Mouse (Mus musculus): Measurements from ENCODE around the gene P2rx6. TPM values are rescaled to one million over a fixed set of nuclear protein-coding genes. Genes with fewer than 3 reads are reported as not detected.
"Not testable (repeated sequence)": the region's sequence is repeated elsewhere in the genome, so short reads cannot be mapped to it uniquely, and the experiment has no call there.

The P2rx6 gene
- total and polyA plus RNA-seq, 2 experiments from 2014 or later: 0.31 to 0.70 TPM

DNA sequence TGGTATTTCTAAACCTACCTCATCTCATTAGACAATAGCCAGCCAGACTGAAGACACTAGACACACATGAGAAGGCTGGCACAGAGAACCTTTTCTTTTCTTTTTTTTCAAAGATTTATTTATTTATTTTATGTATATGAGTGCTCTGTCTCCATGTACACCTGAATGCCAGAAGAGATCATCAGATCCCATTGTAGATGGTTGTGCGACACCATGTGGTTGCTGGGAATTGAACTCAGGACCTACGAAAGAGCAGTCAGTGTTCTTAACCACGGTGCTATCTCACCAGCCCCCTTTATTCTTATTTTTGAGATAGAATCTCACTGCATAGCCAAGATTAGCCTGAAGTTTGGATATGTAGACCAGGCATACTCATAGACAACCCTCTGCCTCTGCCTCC, 25.1 kb upstream of the P2rx6 start:
- no peaks in the 10 kb centered on the region for H3K36me3 ChIP-seq (replicated peaks; ENCODE audit: control insufficient read depth, insufficient read depth, low read length)
- H3K27ac ChIP-seq (ENCODE audit: low read depth): no peak overlapping the region
- no peak overlapping the region for H3K9ac ChIP-seq (replicated peaks; ENCODE audit: low read depth, low read length)
- H3K4me1 ChIP-seq (ENCODE audit: control insufficient read depth, insufficient read depth): peaks cover 2% of the 10 kb centered on the region; the same call in 1 of the 2 replicates
- 82% methylated on average over 3 of the region's 3 CpGs for WGBS
- no peak for ATAC-seq (ENCODE audit: insufficient read depth, low read depth)
- no peak overlapping the region for H3K4me2 ChIP-seq (ENCODE audit: low read depth, low read length)
- no peak for TF ChIP-seq EP300 (IDR thresholded peaks at IDR 0.05; ENCODE audit: low read depth)
- TF ChIP-seq CTCF (IDR thresholded peaks at IDR 0.05; ENCODE audit: low read depth): no peak
- no peak for DNase-seq (ENCODE audit: low spot score)
- H3K4me3 ChIP-seq (ENCODE audit: low read depth, low read length): no peak overlapping the region
- no peaks in the 10 kb centered on the region for H3K9me3 ChIP-seq (replicated peaks; ENCODE audit: control insufficient read depth, low read length)
- 0 out of 2 replicates have a peak, but pooled peaks cover 8% of the 10 kb centered on the region for H3K27me3 ChIP-seq (ENCODE audit: control insufficient read depth, insufficient read depth, low read length)

DNA sequence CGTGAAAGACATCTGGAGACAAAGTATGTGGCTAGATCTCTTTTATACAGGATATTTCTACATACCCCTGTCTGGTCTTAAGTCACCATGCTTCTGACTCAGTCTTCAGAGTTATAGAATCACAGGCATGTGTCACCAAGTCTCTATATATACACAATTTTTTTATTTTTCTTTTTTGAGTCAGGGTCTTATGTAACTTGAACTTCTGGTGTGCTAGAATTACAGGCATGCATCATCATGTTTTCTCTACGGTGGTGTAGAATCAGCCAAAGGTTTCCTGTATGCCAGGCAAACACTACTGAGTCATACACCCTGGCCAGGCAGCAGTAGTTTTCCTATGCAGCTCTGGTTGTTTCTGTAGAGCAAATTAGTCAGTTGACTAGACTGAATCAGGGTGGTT, 19.1 kb upstream of the P2rx6 start:
- 64% methylated on average over 2 of the region's 2 CpGs for WGBS

DNA sequence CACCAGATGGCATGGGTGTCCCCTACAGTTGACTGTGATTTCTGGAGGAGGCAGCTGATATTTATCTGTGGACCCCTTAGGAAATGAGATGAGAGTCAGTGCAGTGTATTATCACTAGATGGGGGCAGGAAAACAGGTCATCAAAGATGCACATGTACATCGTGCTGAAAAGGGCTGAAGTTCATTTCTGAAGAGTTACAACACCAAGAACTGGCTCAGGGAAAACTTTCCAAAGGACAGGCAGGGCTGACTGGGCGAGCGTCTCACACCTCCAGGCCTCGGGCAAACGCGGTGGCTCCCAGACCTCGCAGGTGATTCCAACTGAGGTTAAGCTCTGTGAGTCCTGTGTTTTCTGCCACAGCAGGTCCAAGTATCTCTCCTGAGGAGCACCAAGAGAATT, 8.8 kb upstream of the P2rx6 start:
- Histone ChIP-seq H3K4me1 (ENCODE audit: control insufficient read depth, insufficient read depth) (peaks cover 17% of the 10 kb centered on the region), H3K9ac (replicated peaks; ENCODE audit: low read depth, low read length) (no peak overlapping the region), H3K4me2 (ENCODE audit: low read depth, low read length) (no peak overlapping the region), H3K4me3 (ENCODE audit: low read depth, low read length) (no peak overlapping the region), H3K36me3 (replicated peaks; ENCODE audit: control insufficient read depth, insufficient read depth, low read length) (no peaks in the 10 kb centered on the region), H3K27ac (ENCODE audit: low read depth) (no peak overlapping the region), H3K9me3 (replicated peaks; ENCODE audit: control insufficient read depth, low read length) (no peaks in the 10 kb centered on the region), H3K27me3 (ENCODE audit: control insufficient read depth, insufficient read depth, low read length) (no peaks in the 10 kb centered on the region)
- no peak for TF ChIP-seq EP300 (IDR thresholded peaks at IDR 0.05; ENCODE audit: low read depth)
- no peak for TF ChIP-seq CTCF (IDR thresholded peaks at IDR 0.05; ENCODE audit: low read depth)
- ATAC-seq (ENCODE audit: insufficient read depth, low read depth) (no peak), DNase-seq (ENCODE audit: low spot score) (no peak)
- 69% methylated on average over 7 of the region's 7 CpGs for WGBS

More for the DNA sequence above, 19.1 kb upstream of the P2rx6 start:
- ATAC-seq (ENCODE audit: insufficient read depth, low read depth) (no peak), DNase-seq (ENCODE audit: low spot score) (no peak)
- Histone ChIP-seq H3K36me3 (replicated peaks; ENCODE audit: control insufficient read depth, insufficient read depth, low read length) (no peaks in the 10 kb centered on the region), H3K9me3 (replicated peaks; ENCODE audit: control insufficient read depth, low read length) (no peaks in the 10 kb centered on the region), H3K27ac (ENCODE audit: low read depth) (no peak overlapping the region), H3K4me2 (ENCODE audit: low read depth, low read length) (no peak overlapping the region), H3K9ac (replicated peaks; ENCODE audit: low read depth, low read length) (no peak overlapping the region), H3K27me3 (ENCODE audit: control insufficient read depth, insufficient read depth, low read length) (0 out of 2 replicates have a peak, but pooled peaks cover 8% of the 10 kb centered on the region), H3K4me3 (ENCODE audit: low read depth, low read length) (no peak overlapping the region), H3K4me1 (ENCODE audit: control insufficient read depth, insufficient read depth) (no peaks in the 10 kb centered on the region)
- no peak for TF ChIP-seq CTCF (IDR thresholded peaks at IDR 0.05; ENCODE audit: low read depth)
- TF ChIP-seq EP300 (IDR thresholded peaks at IDR 0.05; ENCODE audit: low read depth): no peak

DNA sequence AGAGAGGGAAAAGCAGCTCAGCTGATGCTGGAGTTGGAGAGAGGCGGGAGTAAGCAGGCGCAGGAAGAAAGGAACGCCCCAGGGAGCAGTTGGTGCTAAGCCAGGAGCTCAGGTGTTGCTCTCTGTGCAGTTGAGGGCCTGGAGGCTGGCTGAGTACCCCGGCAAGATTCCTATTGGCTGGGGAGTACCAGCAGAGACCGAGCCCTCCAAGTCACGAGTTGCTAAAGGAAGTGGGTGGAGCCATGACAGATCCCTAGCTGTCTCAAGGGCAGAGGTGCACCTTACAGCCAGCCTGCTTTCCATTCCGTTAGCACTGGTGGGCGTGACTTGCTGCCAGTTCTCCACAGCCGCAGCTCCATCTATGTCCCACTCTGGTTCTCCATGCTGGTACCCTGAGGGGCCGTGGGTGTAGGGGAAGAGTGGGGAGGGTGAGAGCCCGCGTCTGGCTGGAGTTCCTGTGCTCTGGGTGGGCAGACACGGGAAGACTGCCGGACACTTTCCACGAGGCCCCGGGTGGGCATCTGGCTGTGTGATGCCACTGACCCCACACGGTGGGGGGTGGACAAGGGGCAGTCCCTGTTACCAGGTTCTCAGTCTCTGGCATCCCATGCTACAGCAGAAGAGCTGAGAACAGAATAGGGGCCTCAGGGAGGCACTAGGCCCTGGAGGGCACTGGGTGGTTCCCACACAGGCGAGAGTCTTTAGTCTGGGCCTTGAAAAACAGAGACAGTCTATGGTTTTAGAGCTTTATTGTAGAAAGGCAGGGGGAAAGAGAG, 7.6 kb upstream of the P2rx6 start:
- TF ChIP-seq EP300 (IDR thresholded peaks at IDR 0.05; ENCODE audit: low read depth) (no peak), CTCF (IDR thresholded peaks at IDR 0.05; ENCODE audit: low read depth) (no peak)
- peak; percentile 69 for DNase-seq (ENCODE audit: low spot score)

DNA sequence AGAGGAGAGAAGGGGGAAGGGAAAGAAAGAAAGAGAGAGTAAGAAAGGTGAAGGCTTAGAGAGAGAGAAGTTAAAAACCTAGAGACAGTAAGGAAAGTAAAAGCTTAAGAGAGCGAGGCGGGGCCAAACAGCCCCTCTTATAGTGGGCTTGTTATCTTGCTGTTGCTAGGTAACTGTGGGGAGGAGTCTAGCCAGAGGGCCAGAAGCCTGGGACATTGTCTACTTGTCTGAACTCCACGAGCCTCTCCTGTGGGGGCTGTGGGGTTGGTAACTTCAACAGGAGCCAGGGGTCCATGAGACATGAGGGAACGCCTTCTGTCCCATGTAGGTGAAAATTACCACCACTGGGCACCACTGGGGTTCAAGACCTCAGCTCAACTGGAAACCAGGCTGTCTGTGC, 7.0 kb upstream of the P2rx6 start:
- H3K4me3 ChIP-seq (ENCODE audit: low read depth, low read length); H3K9ac ChIP-seq (replicated peaks; ENCODE audit: low read depth, low read length); H3K9me3 ChIP-seq (replicated peaks; ENCODE audit: control insufficient read depth, low read length); DNase-seq (ENCODE audit: low spot score); H3K27me3 ChIP-seq (ENCODE audit: control insufficient read depth, insufficient read depth, low read length); H3K36me3 ChIP-seq (replicated peaks; ENCODE audit: control insufficient read depth, insufficient read depth, low read length): not testable (repeated sequence)
- 20% methylated on average over 4 of the region's 4 CpGs for WGBS
- Histone ChIP-seq H3K4me2 (ENCODE audit: low read depth, low read length) (peak overlapping the region; percentile 49; the same call in 1 of the 2 replicates), H3K4me1 (ENCODE audit: control insufficient read depth, insufficient read depth) (peaks cover 21% of the 10 kb centered on the region), H3K27ac (ENCODE audit: low read depth) (peak overlapping the region; percentile 28; the same call in 1 of the 2 replicates)
- peak; percentile 37; the same call in 1 of the 2 replicates for ATAC-seq (ENCODE audit: insufficient read depth, low read depth)

More for the DNA sequence above, 7.6 kb upstream of the P2rx6 start:
- Histone ChIP-seq H3K27ac (ENCODE audit: low read depth) (peak overlapping the region; percentile 28; the same call in 1 of the 2 replicates), H3K4me2 (ENCODE audit: low read depth, low read length) (peak overlapping the region; percentile 49), H3K4me1 (ENCODE audit: control insufficient read depth, insufficient read depth) (peaks cover 21% of the 10 kb centered on the region), H3K36me3 (replicated peaks; ENCODE audit: control insufficient read depth, insufficient read depth, low read length) (no peaks in the 10 kb centered on the region), H3K27me3 (ENCODE audit: control insufficient read depth, insufficient read depth, low read length) (no peaks in the 10 kb centered on the region), H3K9me3 (replicated peaks; ENCODE audit: control insufficient read depth, low read length) (no peaks in the 10 kb centered on the region), H3K9ac (replicated peaks; ENCODE audit: low read depth, low read length) (0 out of 2 replicates have a peak overlapping the region, but pooled peaks have one; percentile 5), H3K4me3 (ENCODE audit: low read depth, low read length) (peak overlapping the region; percentile 10)
- 8% methylated on average over 18 of the region's 18 CpGs for WGBS
- ATAC-seq (ENCODE audit: insufficient read depth, low read depth): peak; percentile 70

All from heart, postnatal 0 days (tissue).